Mouse (Mus musculus) central nervous system, embryonic 11.5 days (tissue): Measurements from ENCODE around the gene Spns1. TPM values are rescaled to one million over a fixed set of nuclear protein-coding genes. Genes with fewer than 3 reads are reported as not detected.

ENCODE experiments used
- polyA plus RNA-seq: library from polyadenylated mRNA; depleted of rRNA; stranded (reverse); fragments of >200 nt; gene quantifications from 2 replicates; pipeline ENCODE4 v1.2.3, GENCODE M21; 2012; rRNA removed

Spns1 gene
- 125 and 216 TPM in 2 replicates for polyA plus RNA-seq

DNA sequence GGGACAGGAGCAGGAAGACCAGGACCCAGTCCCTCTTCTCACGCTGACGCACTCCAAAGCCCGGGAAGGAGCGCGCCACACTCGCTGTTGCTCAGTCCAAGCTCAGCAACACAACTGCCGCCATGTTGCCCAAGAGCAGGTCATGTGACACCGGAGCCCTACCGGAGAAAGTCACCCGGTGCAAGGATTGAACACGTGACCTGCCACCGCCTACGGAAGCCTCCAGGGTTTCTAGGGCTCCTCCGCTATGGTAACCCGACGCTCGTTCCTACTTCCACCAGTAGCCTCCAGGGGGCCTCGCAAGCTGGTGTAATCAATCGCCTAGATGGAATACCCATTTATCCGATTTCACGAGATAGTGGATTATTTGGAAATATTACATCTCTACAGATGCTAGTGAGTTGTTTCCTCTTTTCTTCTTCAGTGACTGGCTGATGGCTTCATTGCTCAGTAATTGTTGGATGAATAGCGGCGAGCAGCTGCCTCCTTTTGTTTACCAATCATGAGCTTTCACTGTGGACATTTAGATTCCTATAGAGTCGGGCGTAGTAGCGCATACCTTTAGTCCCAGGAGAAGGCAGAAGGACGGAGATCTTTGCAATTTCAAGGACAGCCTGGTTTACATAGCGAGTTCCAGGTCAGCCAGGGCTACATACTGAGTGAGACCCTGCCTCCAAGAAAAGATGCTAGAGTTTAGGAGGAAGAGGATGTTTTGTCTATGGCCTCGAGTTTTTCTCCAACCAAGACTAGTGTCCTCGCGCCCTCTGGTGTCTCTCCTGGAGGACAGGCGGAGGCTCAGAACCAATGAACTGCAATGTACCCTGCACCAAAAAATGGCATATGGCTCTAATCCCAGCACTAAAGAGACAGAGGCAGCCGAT, at the start of gene Spns1:
Spns1 (minus strand) TSS at position 173 of the 881 bp plus-strand sequence.

GRCm38 (mm10) chr7:126414725-126415124, 37.5 kb upstream of the Spns1 start, which contains the start of gene Cd19:
Gene Cd19 (minus strand): TSS chr7:126414889.

GRCm38 (mm10) chr7:126396298-126397119, 19.3 kb upstream of the Spns1 start, which contains the start of gene Nfatc2ip:
Gene Nfatc2ip (minus strand): TSS chr7:126396737.

DNA sequence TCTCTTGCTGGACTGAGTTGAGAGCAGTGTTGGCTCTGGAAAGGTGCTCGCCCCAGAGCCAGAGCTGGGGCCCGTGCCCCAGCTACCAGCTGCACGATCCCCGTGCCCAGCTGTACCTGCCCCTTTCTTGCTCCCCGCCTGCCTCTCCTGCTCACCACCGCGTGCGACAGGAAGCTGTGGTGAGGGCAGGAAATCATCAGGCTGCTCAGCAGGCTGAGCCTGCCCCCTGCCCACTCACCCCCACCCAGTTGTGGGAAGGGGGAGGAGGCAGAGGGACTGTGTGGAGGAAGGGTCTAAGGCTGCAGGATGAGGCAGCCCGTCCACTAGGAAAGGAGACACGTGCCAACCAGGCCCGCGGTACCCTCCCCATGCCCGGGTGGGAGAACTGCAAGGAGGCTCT, 7.9 kb downstream of the Spns1 start, which contains the start of gene Lat:
Lat (minus strand) TSS at position 178 of the 400 bp plus-strand sequence.

Other genes with a start within 250 kb of the Spns1 start
- gene Xpo6, start 176.9 kb downstream of the Spns1 start, polyA plus RNA-seq: 141 and 159 TPM in 2 replicates
- gene Sbk1, start 104.8 kb downstream of the Spns1 start, polyA plus RNA-seq: 157 TPM in 2 replicates
- gene Lat, start 7.9 kb downstream of the Spns1 start, polyA plus RNA-seq: 5.2 and 7.9 TPM in 2 replicates
- 13.8 and 16.7 TPM in 2 replicates for gene Nfatc2ip, start 19.3 kb upstream of the Spns1 start, polyA plus RNA-seq
- gene Cd19, start 37.4 kb upstream of the Spns1 start, polyA plus RNA-seq: 0.05 TPM in 2 replicates
- 20.9 and 22.0 TPM in 2 replicates for gene Rabep2, start 51.3 kb upstream of the Spns1 start, polyA plus RNA-seq
- gene Atp2a1, start 85.7 kb upstream of the Spns1 start, polyA plus RNA-seq: 0.32 and 13.7 TPM in 2 replicates
- gene Sh2b1, start 98.0 kb upstream of the Spns1 start, polyA plus RNA-seq: 65.6 and 74.5 TPM in 2 replicates
- gene Tufm, start 109.9 kb upstream of the Spns1 start, polyA plus RNA-seq: 98.2 and 125 TPM in 2 replicates
- 108 and 145 TPM in 2 replicates for gene Atxn2l, start 126.0 kb upstream of the Spns1 start, polyA plus RNA-seq
- 169 and 181 TPM in 2 replicates for gene Eif3c, start 189.0 kb upstream of the Spns1 start, polyA plus RNA-seq
- 0.61 and 0.98 TPM in 2 replicates for gene Apobr, start 207.5 kb upstream of the Spns1 start, polyA plus RNA-seq
- 33.1 and 33.9 TPM in 2 replicates for gene Cln3, start 208.4 kb upstream of the Spns1 start, polyA plus RNA-seq
- gene Il27, start 217.5 kb upstream of the Spns1 start, polyA plus RNA-seq: not detected in 2 replicates